Mouse (Mus musculus) Patski (cell line): ENCODE measurements around the gene Fasn. TPM values are rescaled to one million over a fixed set of nuclear protein-coding genes. Genes with fewer than 3 reads are reported as not detected.
A peak's percentile ranks its signal among the peaks of the same experiment; 100 is the strongest.

Experiments used
- ATAC-seq: fragments of 100-300 bp; one replicate; pipeline ENCODE4 v1.8.0; 2021
- CTCF ChIA-PET: fragments of 350-600 bp; sonication (Branson Sonifier 250); formaldehyde crosslinking; loops from one replicate; lab custom pipeline; 2022; ENCODE audit warnings: inconsistent platforms; lab: Charles Lee
- POLR2A ChIA-PET: fragments of 350-600 bp; sonication (Branson Sonifier 250); formaldehyde crosslinking; loops from one replicate; lab custom pipeline; 2022; ENCODE audit warnings: antibody characterized with exemption, inconsistent platforms; lab: Charles Lee
- DNase-seq: peaks from one replicate; pipeline ENCODE4 v3.0.0-alpha.2; 2011; ENCODE audit warnings: low read depth, low spot score
- H3K27me3 ChIP-seq: fragments of 371-371 bp; one replicate; pipeline ENCODE4 v1.5.1; 2021
- CTCF ChIP-seq: fragments of 100-300 bp; IDR thresholded peaks from one replicate; pipeline ENCODE4 v1.5.1; 2021
- in situ Hi-C: fragments of 300-500 bp; cut with MboI; formaldehyde crosslinking; loops from 3 replicates; pipeline ENCODE4 v1.11.1; 2018; ENCODE audit warnings: low pct_unique_long_range_greater_than_20kb, mixed read lengths
- polyA plus RNA-seq: library from polyadenylated mRNA; unstranded; gene quantifications from one replicate; pipeline ENCODE4 v1.2.3, GENCODE M21; 2021

Fasn gene
- polyA plus RNA-seq, 1 experiment from 2014 or later: 139 TPM

DNA sequence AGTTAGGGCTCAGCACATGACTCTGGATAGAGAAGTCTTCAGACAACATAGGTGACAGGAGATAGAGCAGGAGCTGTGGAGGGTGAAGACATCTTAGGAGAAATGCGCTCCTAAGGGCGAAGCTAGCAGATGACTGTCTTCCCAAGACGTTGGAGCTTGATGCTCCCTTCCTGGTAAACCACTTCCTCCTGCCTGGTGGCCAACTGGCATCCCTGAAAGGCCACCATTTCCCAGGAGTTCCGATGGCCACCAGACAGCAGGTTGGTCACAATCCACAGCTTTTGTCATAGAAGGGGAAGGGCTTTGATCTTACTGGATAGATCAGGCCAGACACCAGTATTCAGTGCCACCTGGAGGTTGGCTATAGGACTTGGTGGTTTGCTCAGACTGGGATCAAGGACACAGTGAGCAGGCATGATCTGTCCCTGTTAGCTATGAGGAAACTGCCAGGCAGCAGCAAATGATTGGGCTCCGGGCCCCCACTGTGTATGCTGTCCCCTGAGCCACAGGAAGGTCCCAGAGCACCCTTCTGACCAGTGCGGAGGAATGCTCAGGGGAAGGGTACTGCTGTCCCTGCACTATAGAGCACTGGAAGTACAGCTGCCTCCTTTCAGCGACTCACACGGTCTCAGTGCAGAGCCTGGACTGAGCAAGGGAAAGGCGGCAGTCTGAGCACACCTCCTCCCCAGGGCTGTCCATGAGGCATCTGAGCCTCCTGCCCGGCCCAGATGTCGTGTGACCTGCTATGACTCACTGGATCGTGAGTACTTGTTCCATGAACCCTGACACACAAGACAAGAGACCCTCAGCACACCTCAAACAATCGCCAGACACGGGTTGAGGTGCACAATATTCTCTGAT, 62.3 kb downstream of the Fasn start:
- DNase-seq: no peak
- in situ Hi-C loops: no loop called here
- ChIA-PET CTCF (interaction anchor here (1.2 kb wide), 1 partner anchor 14 kb away, joined by 5 read pairs; no protein-coding TSS in a partner anchor), POLR2A (no interaction called here)
- H3K27me3 ChIP-seq: no peaks in the 10 kb centered on the region
- peak; percentile 35 for ATAC-seq
- no peak for TF ChIP-seq CTCF

DNA sequence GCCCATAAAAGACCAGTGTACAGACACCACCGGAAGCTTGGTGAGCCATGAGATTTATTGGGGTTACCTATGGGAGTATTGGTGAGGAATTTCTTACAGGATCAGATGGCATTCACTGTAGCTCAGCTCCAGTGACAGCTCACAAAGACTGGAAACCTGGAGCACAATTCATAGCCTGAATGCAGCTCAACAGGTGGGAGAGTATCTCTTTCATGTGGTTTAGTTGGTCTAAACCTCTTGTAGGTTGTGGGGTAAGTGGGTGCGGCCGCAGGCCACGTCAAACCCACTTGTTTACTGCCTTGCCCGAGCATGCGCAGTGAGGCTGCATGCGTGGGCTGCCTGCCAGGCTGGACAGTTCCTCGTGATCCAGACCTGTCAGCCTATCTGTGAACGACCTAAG, 64.1 kb downstream of the Fasn start:
- in situ Hi-C loops: no loop called here
- ChIA-PET POLR2A (no interaction called here), CTCF (interaction anchor here (1.1 to 2.9 kb wide), 2 partner anchors 15 to 16 kb away, joined by 3 to 10 read pairs; no protein-coding TSS in a partner anchor)
- ATAC-seq: no peak
- TF ChIP-seq CTCF: no peak
- DNase-seq: no peak
- no peaks in the 10 kb centered on the region for H3K27me3 ChIP-seq

Other genes starting within 250 kb of the Fasn start
- gene Arhgdia, start 242.9 kb downstream of the Fasn start, polyA plus RNA-seq: 439 TPM
- gene Alyref, start 226.2 kb downstream of the Fasn start, polyA plus RNA-seq: 118 TPM
- 82.8 TPM for gene Anapc11, start 226.1 kb downstream of the Fasn start, polyA plus RNA-seq
- gene Npb, start 216.1 kb downstream of the Fasn start, polyA plus RNA-seq: 0.59 TPM
- 108 TPM for gene Pcyt2, start 206.6 kb downstream of the Fasn start, polyA plus RNA-seq
- 30.1 TPM for gene Sirt7, start 199.3 kb downstream of the Fasn start, polyA plus RNA-seq
- gene Mafg, start 190.9 kb downstream of the Fasn start, polyA plus RNA-seq: 54.6 TPM
- 6.7 TPM for gene Pycr1, start 180.8 kb downstream of the Fasn start, polyA plus RNA-seq
- not detected for gene Myadml2, start 176.4 kb downstream of the Fasn start, polyA plus RNA-seq
- gene Notum, start 163.4 kb downstream of the Fasn start, polyA plus RNA-seq: 0.21 TPM
- 54.9 TPM for gene Aspscr1, start 151.6 kb downstream of the Fasn start, polyA plus RNA-seq
- gene Cenpx, start 110.8 kb downstream of the Fasn start, polyA plus RNA-seq: 21.7 TPM
- gene Lrrc45, start 110.6 kb downstream of the Fasn start, polyA plus RNA-seq: 50.6 TPM
- 10.0 TPM for gene Rac3, start 103.1 kb downstream of the Fasn start, polyA plus RNA-seq
- 17.2 TPM for gene Dcxr, start 97.3 kb downstream of the Fasn start, polyA plus RNA-seq
- gene Cbr2, start 92.4 kb downstream of the Fasn start, polyA plus RNA-seq: 17.0 TPM
- gene Hmga1b, start 61.8 kb downstream of the Fasn start, polyA plus RNA-seq: 57.8 TPM
- 17.1 TPM for gene Rfng, start 40.3 kb downstream of the Fasn start, polyA plus RNA-seq
- gene Gps1, start 40.3 kb downstream of the Fasn start, polyA plus RNA-seq: 138 TPM
- gene Dus1l, start 28.1 kb downstream of the Fasn start, polyA plus RNA-seq: 46.0 TPM
- 8.4 TPM for gene Ccdc57, start 108.3 kb upstream of the Fasn start, polyA plus RNA-seq
- gene Slc16a3, start 123.9 kb upstream of the Fasn start, polyA plus RNA-seq: 0.39 TPM
- 144 TPM for gene Csnk1d, start 166.8 kb upstream of the Fasn start, polyA plus RNA-seq
- gene Cd7, start 214.9 kb upstream of the Fasn start, polyA plus RNA-seq: not detected
- 1.9 TPM for gene Sectm1b, start 239.0 kb upstream of the Fasn start, polyA plus RNA-seq